Mouse (Mus musculus): ENCODE results near the gene Nkd2.

GRCm38 (mm10) chr13:73887415-73887874 lies 40.0 kb upstream of the Nkd2 start:
- no peak for TF ChIP-seq CTCF (IDR thresholded peaks at IDR 0.05; ENCODE audit: low read depth)
- TF ChIP-seq EP300 (optimal IDR thresholded peaks at IDR 0.05), result no peak

Data from stomach, postnatal 0 days (tissue).